Mouse (Mus musculus): ENCODE measurements around the gene Pi16. TPM values are rescaled to one million over a fixed set of nuclear protein-coding genes. Genes with fewer than 3 reads are reported as not detected.
"Not testable (repeated sequence)": the region's sequence is repeated elsewhere in the genome, so short reads cannot be mapped to it uniquely, and the experiment has no call there.

Pi16 gene
- polyA plus RNA-seq, 1 experiment from 2014 or later, result 2.4 TPM

- Histone ChIP-seq H3K4me1 (ENCODE audit: control insufficient read depth, insufficient read depth, low read depth, low read length) (peaks cover 29% of the 10 kb centered on the region), H3K27me3 (replicated peaks; ENCODE audit: control insufficient read depth, insufficient read depth, low read length) (no peaks in the 10 kb centered on the region), H3K4me2 (ENCODE audit: low read length) (peak overlapping the region; percentile 56), H3K4me3 (ENCODE audit: low read length) (peak overlapping the region; percentile 77), H3K9ac (ENCODE audit: low read depth, low read length) (peak overlapping the region; percentile 95), H3K27ac (ENCODE audit: low read depth, low read length) (peak overlapping the region; percentile 94), H3K36me3 (ENCODE audit: control insufficient read depth, insufficient read depth, low read length) (no peaks in the 10 kb centered on the region), H3K9me3 (ENCODE audit: control insufficient read depth, low read length) (no peaks in the 10 kb centered on the region)
- ATAC-seq, result peak; percentile 32; the same call in 1 of the 2 replicates
- WGBS, result 1% methylated on average over 11 of the region's 11 CpGs
These were observed 29.1 kb downstream of the Pi16 start for GRCm38 (mm10) chr17:29346496-29347125.

DNA sequence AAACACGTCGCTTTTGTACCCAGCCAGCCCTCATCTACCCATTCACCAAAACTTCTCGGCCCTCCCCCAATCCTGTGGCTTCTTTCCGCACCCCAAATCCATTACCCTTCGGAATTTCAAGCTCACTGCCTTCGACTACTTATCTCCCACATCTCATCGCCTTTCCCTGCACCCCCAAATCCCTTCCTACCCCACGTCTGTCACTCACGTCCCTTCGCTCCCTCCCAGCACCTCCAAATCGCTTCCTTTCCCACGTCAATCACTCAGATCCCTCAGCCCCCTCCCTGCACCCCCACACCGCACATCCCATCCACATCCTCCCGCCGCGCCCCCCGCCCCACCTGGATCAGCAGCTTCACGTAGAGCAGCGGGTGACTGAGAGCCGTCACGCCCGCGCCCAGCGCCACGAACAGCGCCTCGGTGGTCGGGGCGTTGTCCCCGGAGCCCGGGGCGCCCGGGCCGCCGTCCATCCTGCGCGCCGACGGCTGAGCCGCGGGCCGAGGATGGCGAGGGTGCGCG lies 29.7 kb downstream of the Pi16 start:
- ATAC-seq, result peak; percentile 35; the same call in 1 of the 2 replicates
- Histone ChIP-seq H3K27me3 (replicated peaks; ENCODE audit: control insufficient read depth, insufficient read depth, low read length) (no peaks in the 10 kb centered on the region), H3K4me1 (ENCODE audit: control insufficient read depth, insufficient read depth, low read depth, low read length) (peaks cover 24% of the 10 kb centered on the region), H3K4me2 (ENCODE audit: low read length) (peak overlapping the region; percentile 56), H3K27ac (ENCODE audit: low read depth, low read length) (peak overlapping the region; percentile 94), H3K9me3 (ENCODE audit: control insufficient read depth, low read length) (no peaks in the 10 kb centered on the region), H3K36me3 (ENCODE audit: control insufficient read depth, insufficient read depth, low read length) (no peaks in the 10 kb centered on the region), H3K4me3 (ENCODE audit: low read length) (peak overlapping the region; percentile 77), H3K9ac (ENCODE audit: low read depth, low read length) (peak overlapping the region; percentile 95)
- under 1% methylated on average over 43 of the region's 45 CpGs for WGBS

- peak; percentile 94 for ATAC-seq
- WGBS, result 1% methylated on average over 32 of the region's 53 CpGs
- Histone ChIP-seq H3K27me3 (replicated peaks; ENCODE audit: control insufficient read depth, insufficient read depth, low read length) (no peaks in the 10 kb centered on the region), H3K27ac (ENCODE audit: low read depth, low read length) (peak within 1 kb of the TSS; percentile 94), H3K36me3 (ENCODE audit: control insufficient read depth, insufficient read depth, low read length) (no peaks in the 10 kb centered on the region), H3K4me2 (ENCODE audit: low read length) (peak within 1 kb of the TSS; percentile 56), H3K4me1 (ENCODE audit: control insufficient read depth, insufficient read depth, low read depth, low read length) (peaks cover 21% of the 10 kb centered on the region), H3K9ac (ENCODE audit: low read depth, low read length) (peak within 1 kb of the TSS; percentile 95), H3K4me3 (ENCODE audit: low read length) (peak within 1 kb of the TSS; percentile 77), H3K9me3 (ENCODE audit: control insufficient read depth, low read length) (no peaks in the 10 kb centered on the region)
These were observed 30.3 kb downstream of the Pi16 start, which contains the start of gene Mtch1 for GRCm38 (mm10) chr17:29347645-29348256. Mtch1 (minus strand) TSS chr17:29347934.

GRCm38 (mm10) chr17:29348996-29349395 lies 31.5 kb downstream of the Pi16 start:
- WGBS, result 59% methylated on average over 2 of the region's 2 CpGs
- no peak overlapping the region for H3K9ac ChIP-seq (ENCODE audit: low read depth, low read length)
- H3K9me3 ChIP-seq (ENCODE audit: control insufficient read depth, low read length), result no peaks in the 10 kb centered on the region
- H3K36me3 ChIP-seq (ENCODE audit: control insufficient read depth, insufficient read depth, low read length), result no peaks in the 10 kb centered on the region
- ATAC-seq, result no peak
- no peak overlapping the region for H3K4me2 ChIP-seq (ENCODE audit: low read length)
- H3K27me3 ChIP-seq (replicated peaks; ENCODE audit: control insufficient read depth, insufficient read depth, low read length), result no peaks in the 10 kb centered on the region
- H3K4me3 ChIP-seq (ENCODE audit: low read length), result no peak overlapping the region
- peaks cover 20% of the 10 kb centered on the region for H3K4me1 ChIP-seq (ENCODE audit: control insufficient read depth, insufficient read depth, low read depth, low read length)
- no peak overlapping the region for H3K27ac ChIP-seq (ENCODE audit: low read depth, low read length)

GRCm38 (mm10) chr17:29351056-29351455 lies 33.6 kb downstream of the Pi16 start:
- not testable (repeated sequence) for H3K9ac ChIP-seq (ENCODE audit: low read depth, low read length); H3K4me2 ChIP-seq (ENCODE audit: low read length); H3K27me3 ChIP-seq (replicated peaks; ENCODE audit: control insufficient read depth, insufficient read depth, low read length); H3K9me3 ChIP-seq (ENCODE audit: control insufficient read depth, low read length); H3K27ac ChIP-seq (ENCODE audit: low read depth, low read length); ATAC-seq; H3K4me3 ChIP-seq (ENCODE audit: low read length); H3K36me3 ChIP-seq (ENCODE audit: control insufficient read depth, insufficient read depth, low read length)
- WGBS, result 62% methylated on average over 5 of the region's 5 CpGs
- peaks cover 19% of the 10 kb centered on the region for H3K4me1 ChIP-seq (ENCODE audit: control insufficient read depth, insufficient read depth, low read depth, low read length)

- Histone ChIP-seq H3K36me3 (ENCODE audit: control insufficient read depth, insufficient read depth, low read length) (no peaks in the 10 kb centered on the region), H3K4me3 (ENCODE audit: low read length) (no peak overlapping the region), H3K27me3 (replicated peaks; ENCODE audit: control insufficient read depth, insufficient read depth, low read length) (no peaks in the 10 kb centered on the region), H3K9me3 (ENCODE audit: control insufficient read depth, low read length) (no peaks in the 10 kb centered on the region), H3K27ac (ENCODE audit: low read depth, low read length) (peak overlapping the region; percentile 96), H3K4me1 (ENCODE audit: control insufficient read depth, insufficient read depth, low read depth, low read length) (peaks cover 24% of the 10 kb centered on the region), H3K9ac (ENCODE audit: low read depth, low read length) (peak overlapping the region; percentile 62), H3K4me2 (ENCODE audit: low read length) (peak overlapping the region; percentile 71; the same call in 1 of the 2 replicates)
- WGBS, result 21% methylated on average over 5 of the region's 5 CpGs
- ATAC-seq, result peak; percentile 61
These were observed 38.0 kb downstream of the Pi16 start for GRCm38 (mm10) chr17:29355461-29355840.

DNA sequence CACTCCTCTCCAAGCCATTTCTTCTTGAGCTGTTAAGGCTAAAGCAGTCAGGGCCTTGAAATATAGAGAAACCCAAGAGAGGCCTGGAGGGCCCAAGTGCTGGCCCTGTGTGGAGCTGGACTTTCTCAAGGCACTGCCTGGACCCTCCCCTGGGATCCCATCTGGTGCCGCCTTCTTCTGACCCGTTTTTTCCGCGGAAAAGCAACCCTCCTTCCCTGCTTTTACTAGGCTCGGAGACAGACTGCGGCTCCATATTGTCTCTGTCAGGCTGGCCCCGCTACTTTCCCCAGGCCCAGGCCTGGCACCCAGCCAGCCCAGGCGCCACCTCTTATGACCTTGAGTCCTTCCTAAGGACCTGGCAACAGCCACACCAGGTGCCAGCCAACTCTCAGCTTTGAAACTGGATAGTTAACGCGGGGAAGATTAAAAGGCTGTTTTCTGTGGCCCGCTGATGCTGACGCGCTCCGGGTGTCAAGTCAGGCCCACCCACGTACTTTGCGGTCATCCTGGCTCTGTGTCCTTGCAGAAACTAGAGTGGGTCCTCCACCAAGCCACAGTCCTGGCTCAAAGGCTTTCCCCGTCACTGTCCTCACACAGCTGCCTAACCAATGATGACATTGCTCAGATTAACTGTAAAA lies 38.5 kb downstream of the Pi16 start:
- peak; percentile 62 for ATAC-seq
- peak overlapping the region; percentile 96 for H3K27ac ChIP-seq (ENCODE audit: low read depth, low read length)
- H3K27me3 ChIP-seq (replicated peaks; ENCODE audit: control insufficient read depth, insufficient read depth, low read length), result no peaks in the 10 kb centered on the region
- peaks cover 24% of the 10 kb centered on the region for H3K4me1 ChIP-seq (ENCODE audit: control insufficient read depth, insufficient read depth, low read depth, low read length)
- H3K9ac ChIP-seq (ENCODE audit: low read depth, low read length), result peak overlapping the region; percentile 62
- H3K9me3 ChIP-seq (ENCODE audit: control insufficient read depth, low read length), result no peaks in the 10 kb centered on the region
- peak overlapping the region; percentile 22 for H3K4me3 ChIP-seq (ENCODE audit: low read length)
- WGBS, result 5% methylated on average over 17 of the region's 17 CpGs
- H3K4me2 ChIP-seq (ENCODE audit: low read length), result peak overlapping the region; percentile 71
- no peaks in the 10 kb centered on the region for H3K36me3 ChIP-seq (ENCODE audit: control insufficient read depth, insufficient read depth, low read length)

GRCm38 (mm10) chr17:29356479-29356856 lies 39.0 kb downstream of the Pi16 start:
- H3K4me2 ChIP-seq (ENCODE audit: low read length), result peak overlapping the region; percentile 71
- H3K9me3 ChIP-seq (ENCODE audit: control insufficient read depth, low read length), result no peaks in the 10 kb centered on the region
- peak; percentile 97 for ATAC-seq
- 2% methylated on average over 11 of the region's 11 CpGs for WGBS
- no peaks in the 10 kb centered on the region for H3K36me3 ChIP-seq (ENCODE audit: control insufficient read depth, insufficient read depth, low read length)
- H3K27ac ChIP-seq (ENCODE audit: low read depth, low read length), result peak overlapping the region; percentile 96
- H3K9ac ChIP-seq (ENCODE audit: low read depth, low read length), result peak overlapping the region; percentile 69
- no peaks in the 10 kb centered on the region for H3K27me3 ChIP-seq (replicated peaks; ENCODE audit: control insufficient read depth, insufficient read depth, low read length)
- peaks cover 24% of the 10 kb centered on the region for H3K4me1 ChIP-seq (ENCODE audit: control insufficient read depth, insufficient read depth, low read depth, low read length)
- H3K4me3 ChIP-seq (ENCODE audit: low read length), result peak overlapping the region; percentile 43

GRCm38 (mm10) chr17:29356882-29357281 lies 39.4 kb downstream of the Pi16 start:
- under 1% methylated on average over 9 of the region's 9 CpGs for WGBS
- no peaks in the 10 kb centered on the region for H3K9me3 ChIP-seq (ENCODE audit: control insufficient read depth, low read length)
- H3K27ac ChIP-seq (ENCODE audit: low read depth, low read length), result peak overlapping the region; percentile 96
- peak overlapping the region; percentile 71 for H3K4me2 ChIP-seq (ENCODE audit: low read length)
- peak overlapping the region; percentile 69 for H3K9ac ChIP-seq (ENCODE audit: low read depth, low read length)
- H3K4me3 ChIP-seq (ENCODE audit: low read length), result peak overlapping the region; percentile 43
- H3K4me1 ChIP-seq (ENCODE audit: control insufficient read depth, insufficient read depth, low read depth, low read length), result peaks cover 24% of the 10 kb centered on the region
- no peaks in the 10 kb centered on the region for H3K27me3 ChIP-seq (replicated peaks; ENCODE audit: control insufficient read depth, insufficient read depth, low read length)
- ATAC-seq, result peak; percentile 60; the same call in 1 of the 2 replicates
- no peaks in the 10 kb centered on the region for H3K36me3 ChIP-seq (ENCODE audit: control insufficient read depth, insufficient read depth, low read length)

Data from hindbrain, embryonic 16.5 days (tissue).